Mouse (Mus musculus): ENCODE measurements around the gene Faf1. TPM values are rescaled to one million over a fixed set of nuclear protein-coding genes. Genes with fewer than 3 reads are reported as not detected.

The Faf1 gene
- polyA plus RNA-seq, 1 experiment: 11.1 TPM

GRCm38 (mm10) chr4:109641451-109641850 lies 34.9 kb upstream of the Faf1 start:
- no peak for DNase-seq
- no peaks in the 10 kb centered on the region for H3K4me1 ChIP-seq (replicated peaks; ENCODE audit: control insufficient read depth, insufficient read depth, low read length)
- H3K27ac ChIP-seq (ENCODE audit: control insufficient read depth, insufficient read depth, low read length): no peak overlapping the region
- 88% methylated on average over 3 of the region's 3 CpGs for WGBS
- H3K36me3 ChIP-seq (ENCODE audit: control insufficient read depth, insufficient read depth, low read length): no peaks in the 10 kb centered on the region
- H3K27me3 ChIP-seq (ENCODE audit: control insufficient read depth, insufficient read depth, low read length): no peaks in the 10 kb centered on the region
- H3K4me3 ChIP-seq (ENCODE audit: control insufficient read depth, insufficient read depth, low read length): no peak overlapping the region
- TF ChIP-seq CTCF (IDR thresholded peaks at IDR 0.05; ENCODE audit: borderline replicate concordance, control insufficient read depth, extremely low read depth, insufficient read depth, low read length, poor library complexity) (no peak), POLR2A (IDR thresholded peaks at IDR 0.05; ENCODE audit: control insufficient read depth, extremely low read depth, insufficient read depth, low read length, poor library complexity) (no peak)

- H3K4me1 ChIP-seq (replicated peaks; ENCODE audit: control insufficient read depth, insufficient read depth, low read length): no peaks in the 10 kb centered on the region
- no peak for DNase-seq
- TF ChIP-seq CTCF (IDR thresholded peaks at IDR 0.05; ENCODE audit: borderline replicate concordance, control insufficient read depth, extremely low read depth, insufficient read depth, low read length, poor library complexity) (no peak), POLR2A (IDR thresholded peaks at IDR 0.05; ENCODE audit: control insufficient read depth, extremely low read depth, insufficient read depth, low read length, poor library complexity) (no peak)
- 83% methylated on average over 4 of the region's 4 CpGs for WGBS
- H3K4me3 ChIP-seq (ENCODE audit: control insufficient read depth, insufficient read depth, low read length): no peak overlapping the region
- no peak overlapping the region for H3K27ac ChIP-seq (ENCODE audit: control insufficient read depth, insufficient read depth, low read length)
- no peaks in the 10 kb centered on the region for H3K27me3 ChIP-seq (ENCODE audit: control insufficient read depth, insufficient read depth, low read length)
- no peaks in the 10 kb centered on the region for H3K36me3 ChIP-seq (ENCODE audit: control insufficient read depth, insufficient read depth, low read length)
These were observed 29.1 kb upstream of the Faf1 start for GRCm38 (mm10) chr4:109647281-109647680.

GRCm38 (mm10) chr4:109649331-109649730 lies 27.1 kb upstream of the Faf1 start:
- Histone ChIP-seq H3K36me3 (ENCODE audit: control insufficient read depth, insufficient read depth, low read length) (no peaks in the 10 kb centered on the region), H3K27ac (ENCODE audit: control insufficient read depth, insufficient read depth, low read length) (no peak overlapping the region), H3K4me3 (ENCODE audit: control insufficient read depth, insufficient read depth, low read length) (no peak overlapping the region), H3K4me1 (replicated peaks; ENCODE audit: control insufficient read depth, insufficient read depth, low read length) (no peaks in the 10 kb centered on the region), H3K27me3 (ENCODE audit: control insufficient read depth, insufficient read depth, low read length) (no peaks in the 10 kb centered on the region)
- no peak for DNase-seq
- TF ChIP-seq CTCF (IDR thresholded peaks at IDR 0.05; ENCODE audit: borderline replicate concordance, control insufficient read depth, extremely low read depth, insufficient read depth, low read length, poor library complexity) (no peak), POLR2A (IDR thresholded peaks at IDR 0.05; ENCODE audit: control insufficient read depth, extremely low read depth, insufficient read depth, low read length, poor library complexity) (no peak)
- WGBS: 81% methylated on average over 5 of the region's 5 CpGs

- no peak for DNase-seq
- no peaks in the 10 kb centered on the region for H3K27me3 ChIP-seq (ENCODE audit: control insufficient read depth, insufficient read depth, low read length)
- H3K4me3 ChIP-seq (ENCODE audit: control insufficient read depth, insufficient read depth, low read length): no peak overlapping the region
- no peak overlapping the region for H3K27ac ChIP-seq (ENCODE audit: control insufficient read depth, insufficient read depth, low read length)
- 0 out of 2 replicates have a peak, but pooled peaks cover 3% of the 10 kb centered on the region for H3K4me1 ChIP-seq (replicated peaks; ENCODE audit: control insufficient read depth, insufficient read depth, low read length)
- TF ChIP-seq POLR2A (IDR thresholded peaks at IDR 0.05; ENCODE audit: control insufficient read depth, extremely low read depth, insufficient read depth, low read length, poor library complexity): no peak
- TF ChIP-seq CTCF (IDR thresholded peaks at IDR 0.05; ENCODE audit: borderline replicate concordance, control insufficient read depth, extremely low read depth, insufficient read depth, low read length, poor library complexity): no peak
- no peaks in the 10 kb centered on the region for H3K36me3 ChIP-seq (ENCODE audit: control insufficient read depth, insufficient read depth, low read length)
These were observed 23.1 kb upstream of the Faf1 start for GRCm38 (mm10) chr4:109653251-109653650.

GRCm38 (mm10) chr4:109654701-109655100 lies 21.7 kb upstream of the Faf1 start:
- 93% methylated on average over 2 of the region's 2 CpGs for WGBS
- Histone ChIP-seq H3K4me3 (ENCODE audit: control insufficient read depth, insufficient read depth, low read length) (no peak overlapping the region), H3K36me3 (ENCODE audit: control insufficient read depth, insufficient read depth, low read length) (no peaks in the 10 kb centered on the region), H3K27ac (ENCODE audit: control insufficient read depth, insufficient read depth, low read length) (no peak overlapping the region), H3K27me3 (ENCODE audit: control insufficient read depth, insufficient read depth, low read length) (no peaks in the 10 kb centered on the region), H3K4me1 (replicated peaks; ENCODE audit: control insufficient read depth, insufficient read depth, low read length) (0 out of 2 replicates have a peak, but pooled peaks cover 3% of the 10 kb centered on the region)
- no peak for TF ChIP-seq POLR2A (IDR thresholded peaks at IDR 0.05; ENCODE audit: control insufficient read depth, extremely low read depth, insufficient read depth, low read length, poor library complexity)
- no peak for TF ChIP-seq CTCF (IDR thresholded peaks at IDR 0.05; ENCODE audit: borderline replicate concordance, control insufficient read depth, extremely low read depth, insufficient read depth, low read length, poor library complexity)
- DNase-seq: no peak

- no peak overlapping the region for H3K4me3 ChIP-seq (ENCODE audit: control insufficient read depth, insufficient read depth, low read length)
- DNase-seq: no peak
- H3K27me3 ChIP-seq (ENCODE audit: control insufficient read depth, insufficient read depth, low read length): no peaks in the 10 kb centered on the region
- 0 out of 2 replicates have a peak, but pooled peaks cover 3% of the 10 kb centered on the region for H3K4me1 ChIP-seq (replicated peaks; ENCODE audit: control insufficient read depth, insufficient read depth, low read length)
- H3K36me3 ChIP-seq (ENCODE audit: control insufficient read depth, insufficient read depth, low read length): no peaks in the 10 kb centered on the region
- 87% methylated on average over 2 of the region's 2 CpGs for WGBS
- no peak for TF ChIP-seq CTCF (IDR thresholded peaks at IDR 0.05; ENCODE audit: borderline replicate concordance, control insufficient read depth, extremely low read depth, insufficient read depth, low read length, poor library complexity)
- TF ChIP-seq POLR2A (IDR thresholded peaks at IDR 0.05; ENCODE audit: control insufficient read depth, extremely low read depth, insufficient read depth, low read length, poor library complexity): no peak
- no peak overlapping the region for H3K27ac ChIP-seq (ENCODE audit: control insufficient read depth, insufficient read depth, low read length)
These were observed 20.6 kb upstream of the Faf1 start for GRCm38 (mm10) chr4:109655738-109656137.

- no peak overlapping the region for H3K27ac ChIP-seq (ENCODE audit: control insufficient read depth, insufficient read depth, low read length)
- WGBS: 46% methylated on average over 4 of the region's 4 CpGs
- H3K4me1 ChIP-seq (replicated peaks; ENCODE audit: control insufficient read depth, insufficient read depth, low read length): 0 out of 2 replicates have a peak, but pooled peaks cover 3% of the 10 kb centered on the region
- no peak overlapping the region for H3K4me3 ChIP-seq (ENCODE audit: control insufficient read depth, insufficient read depth, low read length)
- H3K27me3 ChIP-seq (ENCODE audit: control insufficient read depth, insufficient read depth, low read length): no peaks in the 10 kb centered on the region
- TF ChIP-seq POLR2A (IDR thresholded peaks at IDR 0.05; ENCODE audit: control insufficient read depth, extremely low read depth, insufficient read depth, low read length, poor library complexity) (no peak), CTCF (IDR thresholded peaks at IDR 0.05; ENCODE audit: borderline replicate concordance, control insufficient read depth, extremely low read depth, insufficient read depth, low read length, poor library complexity) (no peak)
- no peak for DNase-seq
- H3K36me3 ChIP-seq (ENCODE audit: control insufficient read depth, insufficient read depth, low read length): no peaks in the 10 kb centered on the region
These were observed 20.1 kb upstream of the Faf1 start for GRCm38 (mm10) chr4:109656301-109656700.
